Mouse (Mus musculus) liver, adult 2 months (tissue): ENCODE results near the gene Fam57a.

ENCODE experiments used
- CTCF ChIP-seq: fragments of 200-500 bp; IDR thresholded peaks from 2 replicates; pipeline ENCODE4 v1.5.1; 2011; ENCODE audit warnings: low read depth, low read length, control low read depth
- POLR2A ChIP-seq: fragments of 200-500 bp; IDR thresholded peaks from 2 replicates; pipeline ENCODE4 v1.6.1; 2011; ENCODE audit warnings: low read length, control low read depth; ENCODE audit not compliant: insufficient read depth; ENCODE audit errors: extremely low read depth

DNA sequence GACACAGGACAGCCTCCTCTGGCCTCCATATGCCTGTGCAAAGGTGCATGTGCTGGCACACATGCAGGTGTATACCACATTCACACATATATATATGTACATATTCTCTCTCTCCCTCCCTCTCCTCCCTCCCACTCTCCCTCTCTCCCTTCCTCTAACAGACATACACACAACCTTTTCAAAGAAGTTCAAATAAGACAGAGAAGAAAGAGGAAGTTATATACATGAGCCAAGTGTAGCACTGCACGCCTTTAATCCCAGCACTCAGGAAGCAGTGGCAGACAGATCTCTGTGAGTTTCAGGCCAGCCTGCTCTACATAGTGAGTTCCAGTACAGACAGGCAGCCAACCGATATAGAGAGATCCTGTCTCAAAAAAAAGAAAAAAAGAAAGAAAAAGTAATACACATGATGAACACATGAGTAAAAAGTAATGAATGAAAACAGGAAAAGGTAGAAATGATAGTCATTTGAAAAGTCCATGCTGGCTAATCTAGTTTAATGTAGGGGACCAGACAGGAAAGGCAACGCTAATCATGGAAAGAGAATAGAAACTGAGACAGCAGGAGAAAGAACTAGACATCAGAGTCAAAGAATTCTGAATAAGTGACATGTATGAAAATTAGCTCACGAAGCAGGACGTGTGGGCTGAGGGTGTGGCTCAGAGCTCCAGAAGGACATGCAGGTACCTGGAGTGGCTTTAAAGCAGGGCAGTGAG, 26.1 kb upstream of the Fam57a start:
- TF ChIP-seq POLR2A (no peak), CTCF (no peak)
